Mouse (Mus musculus): ENCODE data around the gene Ubald2. TPM values are rescaled to one million over a fixed set of nuclear protein-coding genes. Genes with fewer than 3 reads are reported as not detected.
"Not testable (repeated sequence)": the region's sequence is repeated elsewhere in the genome, so short reads cannot be mapped to it uniquely, and the experiment has no call there.

Ubald2 gene
- polyA plus RNA-seq, 1 experiment from 2014 or later: 34.2 TPM

GRCm38 (mm10) chr11:116398348-116398677 is 35.6 kb upstream of the Ubald2 start:
- Histone ChIP-seq H3K9me3 (replicated peaks) (no peaks in the 10 kb centered on the region), H3K4me2 (no peak overlapping the region), H3K9ac (no peak overlapping the region), H3K4me1 (replicated peaks) (peaks cover 13% of the 10 kb centered on the region; the same call in 1 of the 2 replicates), H3K36me3 (peaks cover 9% of the 10 kb centered on the region), H3K27ac (ENCODE audit: poor library complexity, severe bottlenecking) (no peak overlapping the region), H3K27me3 (replicated peaks) (no peaks in the 10 kb centered on the region), H3K4me3 (no peak overlapping the region)
- no peak for ATAC-seq (ENCODE audit: insufficient number of reproducible peaks, low FRiP score)
- 81% methylated on average over 11 of the region's 11 CpGs for WGBS

DNA sequence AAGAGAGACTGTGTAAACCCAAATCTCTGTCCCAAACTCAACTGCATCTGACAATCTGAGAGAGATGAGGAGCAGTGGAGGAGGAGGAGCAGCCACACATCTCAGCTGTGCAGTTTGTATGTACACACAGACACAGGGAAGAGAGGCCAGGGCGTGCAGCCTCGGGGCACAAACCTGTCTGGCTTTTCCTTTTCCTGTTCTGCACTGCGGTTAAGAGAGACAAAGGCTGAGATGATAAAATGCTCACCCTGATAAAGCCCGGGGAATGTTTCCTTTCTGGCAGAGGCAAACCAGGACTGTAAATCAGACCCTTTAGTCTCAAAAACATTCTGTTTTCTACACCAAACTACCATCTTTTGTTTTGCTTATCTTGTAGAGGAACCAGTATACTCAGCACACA is 33.3 kb upstream of the Ubald2 start:
- no peak overlapping the region for H3K4me3 ChIP-seq
- peaks cover 13% of the 10 kb centered on the region; the same call in 1 of the 2 replicates for H3K4me1 ChIP-seq (replicated peaks)
- no peaks in the 10 kb centered on the region for H3K9me3 ChIP-seq (replicated peaks)
- no peak overlapping the region for H3K4me2 ChIP-seq
- H3K36me3 ChIP-seq: 0 out of 2 replicates have a peak, but pooled peaks cover 7% of the 10 kb centered on the region
- ATAC-seq (ENCODE audit: insufficient number of reproducible peaks, low FRiP score): peak; percentile 64; the same call in 1 of the 2 replicates
- 0 out of 2 replicates have a peak overlapping the region, but pooled peaks have one; percentile 25 for H3K9ac ChIP-seq
- H3K27me3 ChIP-seq (replicated peaks): no peaks in the 10 kb centered on the region
- WGBS: 9% methylated on average over 4 of the region's 4 CpGs
- H3K27ac ChIP-seq (ENCODE audit: poor library complexity, severe bottlenecking): peak overlapping the region; percentile 31; the same call in 1 of the 2 replicates

GRCm38 (mm10) chr11:116405601-116406000 is 28.3 kb upstream of the Ubald2 start:
- H3K27ac ChIP-seq (ENCODE audit: poor library complexity, severe bottlenecking): no peak overlapping the region
- 87% methylated on average over 4 of the region's 4 CpGs for WGBS
- no peak for ATAC-seq (ENCODE audit: insufficient number of reproducible peaks, low FRiP score)

GRCm38 (mm10) chr11:116406231-116406728 is 27.6 kb upstream of the Ubald2 start:
- no peak for ATAC-seq (ENCODE audit: insufficient number of reproducible peaks, low FRiP score)
- Histone ChIP-seq H3K4me1 (replicated peaks) (0 out of 2 replicates have a peak, but pooled peaks cover 3% of the 10 kb centered on the region), H3K27me3 (replicated peaks) (no peaks in the 10 kb centered on the region), H3K9me3 (replicated peaks) (no peaks in the 10 kb centered on the region), H3K27ac (ENCODE audit: poor library complexity, severe bottlenecking) (no peak overlapping the region), H3K9ac (no peak overlapping the region), H3K36me3 (0 out of 2 replicates have a peak, but pooled peaks cover 7% of the 10 kb centered on the region), H3K4me2 (no peak overlapping the region), H3K4me3 (no peak overlapping the region)
- WGBS: 86% methylated on average over 16 of the region's 16 CpGs

More at GRCm38 (mm10) chr11:116405601-116406000, 28.3 kb upstream of the Ubald2 start:
- Histone ChIP-seq H3K4me3 (no peak overlapping the region), H3K27me3 (replicated peaks) (no peaks in the 10 kb centered on the region), H3K9ac (no peak overlapping the region), H3K36me3 (0 out of 2 replicates have a peak, but pooled peaks cover 7% of the 10 kb centered on the region), H3K4me1 (replicated peaks) (peaks cover 6% of the 10 kb centered on the region; the same call in 1 of the 2 replicates), H3K9me3 (replicated peaks) (no peaks in the 10 kb centered on the region), H3K4me2 (no peak overlapping the region)

DNA sequence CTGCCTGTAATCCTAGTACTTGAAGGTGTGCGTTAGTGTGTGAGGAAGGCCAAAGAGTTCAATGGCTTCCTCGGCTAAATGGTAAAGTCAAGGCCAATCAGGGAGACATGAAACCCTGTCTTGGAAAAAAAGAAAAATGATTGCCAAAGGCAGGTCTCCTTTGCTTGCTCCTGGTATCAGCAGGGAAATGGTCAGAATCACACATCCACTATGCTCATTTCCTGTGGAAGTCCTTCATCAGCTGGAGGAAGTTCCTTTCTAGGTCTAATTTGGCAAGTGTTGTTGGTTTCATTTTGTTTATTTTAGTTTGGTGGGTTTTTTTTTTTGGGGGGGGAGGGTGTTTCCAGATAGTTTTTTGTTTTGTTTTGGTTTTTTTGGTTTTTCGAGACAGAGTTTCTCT is 24.9 kb upstream of the Ubald2 start:
- Histone ChIP-seq H3K36me3 (no peaks in the 10 kb centered on the region), H3K27ac (ENCODE audit: poor library complexity, severe bottlenecking) (no peak overlapping the region), H3K9ac (no peak overlapping the region), H3K9me3 (replicated peaks) (no peaks in the 10 kb centered on the region), H3K27me3 (replicated peaks) (no peaks in the 10 kb centered on the region), H3K4me2 (no peak overlapping the region), H3K4me3 (no peak overlapping the region), H3K4me1 (replicated peaks) (peaks cover 17% of the 10 kb centered on the region)
- WGBS: 69% methylated on average over 3 of the region's 3 CpGs
- ATAC-seq (ENCODE audit: insufficient number of reproducible peaks, low FRiP score): no peak

GRCm38 (mm10) chr11:116410415-116410814 is 23.5 kb upstream of the Ubald2 start:
- not testable (repeated sequence) for H3K9ac ChIP-seq; ATAC-seq (ENCODE audit: insufficient number of reproducible peaks, low FRiP score); H3K36me3 ChIP-seq; H3K4me2 ChIP-seq; H3K27ac ChIP-seq (ENCODE audit: poor library complexity, severe bottlenecking); H3K27me3 ChIP-seq (replicated peaks); H3K9me3 ChIP-seq (replicated peaks); H3K4me3 ChIP-seq
- peaks cover 17% of the 10 kb centered on the region for H3K4me1 ChIP-seq (replicated peaks)
- 77% methylated on average over 4 of the region's 4 CpGs for WGBS

- ATAC-seq (ENCODE audit: insufficient number of reproducible peaks, low FRiP score): no peak
- Histone ChIP-seq H3K4me2 (peak overlapping the region; percentile 95), H3K9me3 (replicated peaks) (no peaks in the 10 kb centered on the region), H3K4me3 (peak overlapping the region; percentile 83), H3K9ac (no peak overlapping the region), H3K36me3 (no peaks in the 10 kb centered on the region), H3K4me1 (replicated peaks) (peaks cover 17% of the 10 kb centered on the region), H3K27me3 (replicated peaks) (no peaks in the 10 kb centered on the region), H3K27ac (ENCODE audit: poor library complexity, severe bottlenecking) (no peak overlapping the region)
- whole genome bisulfite sequencing: 28% methylated on average over 6 of the region's 6 CpGs
Observed at GRCm38 (mm10) chr11:116411582-116411981, 22.3 kb upstream of the Ubald2 start.

GRCm38 (mm10) chr11:116412028-116412827 is 21.7 kb upstream of the Ubald2 start:
- 1% methylated on average over 76 of the region's 76 CpGs for WGBS
- peak; percentile 37 for ATAC-seq (ENCODE audit: insufficient number of reproducible peaks, low FRiP score)
- peak overlapping the region; percentile 95 for H3K4me2 ChIP-seq

DNA sequence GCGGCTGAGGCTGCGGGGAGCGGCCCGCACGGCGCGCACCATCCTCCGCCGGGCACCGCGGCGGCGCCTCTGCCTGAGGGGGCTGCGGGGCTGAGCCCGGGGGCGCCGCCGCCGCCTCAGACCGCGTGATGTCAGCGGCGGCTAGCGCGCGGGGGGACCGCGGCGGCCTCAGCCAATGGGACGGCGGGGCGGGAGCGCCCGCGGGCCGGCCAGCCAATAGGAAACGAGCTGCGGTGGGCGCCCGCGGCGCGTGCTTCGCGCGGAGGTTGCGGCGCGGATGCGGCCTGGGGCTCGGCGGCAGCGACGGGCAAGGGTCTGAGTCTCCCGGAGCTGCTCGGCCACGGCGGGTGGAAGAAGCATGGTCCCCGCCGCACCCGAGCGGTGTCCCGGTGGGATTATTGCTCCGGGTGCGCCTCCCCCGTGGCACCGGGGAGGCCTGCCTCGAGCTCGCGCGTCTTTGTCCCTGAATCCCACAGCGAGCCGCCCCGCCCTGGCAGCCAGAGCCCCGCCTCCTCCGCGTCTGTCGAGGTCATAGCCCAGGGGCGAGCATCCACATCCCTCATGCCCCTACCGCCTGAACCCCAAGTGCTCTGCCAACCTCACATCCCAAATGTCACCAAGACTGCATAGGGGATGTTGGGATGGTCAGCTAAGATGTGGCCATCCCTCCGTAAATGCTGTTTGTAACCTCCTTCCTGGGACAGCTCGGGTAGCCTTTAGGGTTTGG is 20.8 kb upstream of the Ubald2 start, which contains the start of gene Rnf157:
Gene Rnf157 (minus strand): TSS at position 129 of the 727 bp plus-strand sequence.
- 6% methylated on average over 79 of the region's 82 CpGs for WGBS
- ATAC-seq (ENCODE audit: insufficient number of reproducible peaks, low FRiP score): peak; percentile 93

More at GRCm38 (mm10) chr11:116412028-116412827, 21.7 kb upstream of the Ubald2 start:
- Histone ChIP-seq H3K27ac (ENCODE audit: poor library complexity, severe bottlenecking) (no peak overlapping the region), H3K4me1 (replicated peaks) (peaks cover 17% of the 10 kb centered on the region), H3K36me3 (no peaks in the 10 kb centered on the region), H3K9me3 (replicated peaks) (no peaks in the 10 kb centered on the region), H3K27me3 (replicated peaks) (no peaks in the 10 kb centered on the region), H3K4me3 (peak overlapping the region; percentile 83), H3K9ac (peak overlapping the region; percentile 87)

DNA sequence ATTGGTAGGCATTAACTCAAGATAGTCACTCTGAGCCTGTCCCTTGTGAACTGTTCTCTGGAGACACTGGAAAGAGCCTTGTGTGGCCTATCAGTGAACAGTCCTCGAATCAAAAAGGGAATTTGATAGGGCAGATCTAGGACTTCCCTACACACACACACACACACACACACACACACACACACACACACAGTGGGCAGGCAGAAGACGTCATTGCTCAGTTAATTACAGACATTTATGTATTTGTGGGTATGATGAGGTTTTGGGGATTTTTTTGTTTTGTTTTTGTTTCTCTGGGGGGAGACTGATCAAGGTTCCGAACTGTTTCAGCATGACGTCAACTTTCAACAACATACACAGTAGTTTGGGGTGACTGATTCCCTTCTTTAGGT is 20.3 kb upstream of the Ubald2 start:
- no peak overlapping the region for H3K27ac ChIP-seq (ENCODE audit: poor library complexity, severe bottlenecking)
- 75% methylated on average over 4 of the region's 4 CpGs for WGBS
- H3K4me2 ChIP-seq: peak overlapping the region; percentile 95
- H3K4me3 ChIP-seq: peak overlapping the region; percentile 83; the same call in 1 of the 2 replicates
- no peaks in the 10 kb centered on the region for H3K36me3 ChIP-seq
- H3K9me3 ChIP-seq (replicated peaks): no peaks in the 10 kb centered on the region
- no peak for ATAC-seq (ENCODE audit: insufficient number of reproducible peaks, low FRiP score)
- no peaks in the 10 kb centered on the region for H3K27me3 ChIP-seq (replicated peaks)
- H3K9ac ChIP-seq: no peak overlapping the region; the same call in 1 of the 2 replicates
- peaks cover 25% of the 10 kb centered on the region for H3K4me1 ChIP-seq (replicated peaks)

More for the DNA sequence above, 20.8 kb upstream of the Ubald2 start, which contains the start of gene Rnf157:
- H3K9me3 ChIP-seq (replicated peaks): no peaks in the 10 kb centered on the region
- no peaks in the 10 kb centered on the region for H3K27me3 ChIP-seq (replicated peaks)
- H3K9ac ChIP-seq: peak within 1 kb of the TSS; percentile 87
- no peaks in the 10 kb centered on the region for H3K36me3 ChIP-seq
- peak within 1 kb of the TSS; percentile 95 for H3K4me2 ChIP-seq
- peak within 1 kb of the TSS; percentile 83 for H3K4me3 ChIP-seq
- H3K27ac ChIP-seq (ENCODE audit: poor library complexity, severe bottlenecking): no peak within 1 kb of the TSS; the same call in 1 of the 2 replicates
- H3K4me1 ChIP-seq (replicated peaks): peaks cover 19% of the 10 kb centered on the region
